Mouse (Mus musculus) testis, adult 2 months (tissue): ENCODE results near the gene Gm20388. TPM values are rescaled to one million over a fixed set of nuclear protein-coding genes. Genes with fewer than 3 reads are reported as not detected.
A peak's percentile ranks its signal among the peaks of the same experiment; 100 is the strongest.

Source experiments
- H3K27ac ChIP-seq: fragments of 200-500 bp; 2 replicates; pipeline ENCODE4 v1.5.1; 2012; ENCODE audit warnings: low read depth, low read length; ENCODE audit not compliant: control insufficient read depth, insufficient read depth
- H3K27me3 ChIP-seq: fragments of 200-500 bp; 2 replicates; pipeline ENCODE4 v1.6.1; 2012; ENCODE audit warnings: mild to moderate bottlenecking, low read length, moderate library complexity; ENCODE audit not compliant: control insufficient read depth, insufficient read depth
- H3K36me3 ChIP-seq: fragments of 200-500 bp; 2 replicates; pipeline ENCODE4 v1.6.1; 2012; ENCODE audit warnings: mild to moderate bottlenecking, low read length; ENCODE audit not compliant: control insufficient read depth, insufficient read depth
- H3K4me1 ChIP-seq: fragments of 200-500 bp; 2 replicates; pipeline ENCODE4 v1.6.1; 2012; ENCODE audit warnings: low read length; ENCODE audit not compliant: control insufficient read depth, insufficient read depth
- H3K4me3 ChIP-seq: fragments of 200-500 bp; 2 replicates; pipeline ENCODE4 v1.5.1; 2012; ENCODE audit warnings: low read depth, mild to moderate bottlenecking, low read length, moderate library complexity, mixed read lengths; ENCODE audit not compliant: control insufficient read depth
- CTCF ChIP-seq: fragments of 200-500 bp; IDR thresholded peaks from 2 replicates; pipeline ENCODE4 v1.5.1; 2012; ENCODE audit warnings: low read depth, mild to moderate bottlenecking, inconsistent platforms, low read length, moderate library complexity; ENCODE audit not compliant: control insufficient read depth, insufficient read depth, insufficient replicate concordance
- POLR2A ChIP-seq: fragments of 200-500 bp; IDR thresholded peaks from 2 replicates; pipeline ENCODE4 v1.6.1; 2012; ENCODE audit warnings: low read depth, mild to moderate bottlenecking, inconsistent platforms, low read length, moderate library complexity; ENCODE audit not compliant: control insufficient read depth
- polyA plus RNA-seq: library from polyadenylated mRNA; depleted of rRNA; stranded (reverse); fragments of >200 nt; gene quantifications from 2 replicates; pipeline ENCODE4 v1.2.3, GENCODE M21; 2012

Gm20388 gene
- polyA plus RNA-seq, 1 experiment = 5.6 TPM

DNA sequence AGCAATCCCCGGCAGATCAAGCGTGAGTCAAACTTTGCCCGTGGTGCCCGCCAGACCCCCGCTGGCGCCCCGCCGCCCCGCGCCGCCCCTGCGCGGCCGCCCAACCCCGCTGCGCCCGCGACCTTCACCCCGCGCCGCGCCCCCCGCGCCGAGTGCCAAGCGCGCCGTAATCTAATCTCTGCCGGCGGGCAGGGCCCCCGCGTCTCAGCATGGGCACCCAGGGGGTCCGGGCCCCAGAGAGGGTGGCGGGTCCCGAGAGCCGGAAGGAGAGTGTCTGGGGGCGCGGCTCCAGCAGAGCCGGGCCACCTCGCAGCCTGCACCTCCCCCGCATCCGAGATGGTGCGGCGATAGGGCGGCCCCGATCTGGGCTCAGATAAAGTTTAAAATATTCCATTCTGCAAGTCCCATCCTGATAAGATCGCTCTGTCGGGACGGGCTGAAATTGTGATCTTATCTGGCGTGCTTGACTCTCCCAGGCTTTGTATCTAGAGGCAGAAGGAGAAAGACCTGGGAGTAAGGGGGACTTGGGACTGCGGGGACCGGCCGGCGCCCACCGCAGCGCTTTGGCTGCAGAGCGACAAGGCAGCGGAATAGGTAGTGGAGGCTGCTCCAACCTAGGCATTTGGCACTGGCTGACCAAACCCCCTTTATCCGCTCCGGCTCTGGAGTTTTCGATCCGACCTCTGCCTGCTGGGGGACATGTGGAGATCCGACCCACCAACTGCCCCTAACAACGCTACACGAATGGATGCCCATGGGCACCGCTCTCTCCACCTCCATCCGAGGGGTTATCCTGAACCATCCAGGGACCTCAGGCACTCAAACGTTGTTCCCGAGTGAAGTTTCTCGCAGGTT lies 2372.1 kb downstream of the Gm20388 start:
- Histone ChIP-seq H3K4me1 (peaks cover 36% of the 10 kb centered on the region), H3K36me3 (no peaks in the 10 kb centered on the region), H3K27ac (no peak overlapping the region), H3K4me3 (peak overlapping the region; percentile 57), H3K27me3 (no peaks in the 10 kb centered on the region)
- TF ChIP-seq CTCF = no peak
- no peak for TF ChIP-seq POLR2A

DNA sequence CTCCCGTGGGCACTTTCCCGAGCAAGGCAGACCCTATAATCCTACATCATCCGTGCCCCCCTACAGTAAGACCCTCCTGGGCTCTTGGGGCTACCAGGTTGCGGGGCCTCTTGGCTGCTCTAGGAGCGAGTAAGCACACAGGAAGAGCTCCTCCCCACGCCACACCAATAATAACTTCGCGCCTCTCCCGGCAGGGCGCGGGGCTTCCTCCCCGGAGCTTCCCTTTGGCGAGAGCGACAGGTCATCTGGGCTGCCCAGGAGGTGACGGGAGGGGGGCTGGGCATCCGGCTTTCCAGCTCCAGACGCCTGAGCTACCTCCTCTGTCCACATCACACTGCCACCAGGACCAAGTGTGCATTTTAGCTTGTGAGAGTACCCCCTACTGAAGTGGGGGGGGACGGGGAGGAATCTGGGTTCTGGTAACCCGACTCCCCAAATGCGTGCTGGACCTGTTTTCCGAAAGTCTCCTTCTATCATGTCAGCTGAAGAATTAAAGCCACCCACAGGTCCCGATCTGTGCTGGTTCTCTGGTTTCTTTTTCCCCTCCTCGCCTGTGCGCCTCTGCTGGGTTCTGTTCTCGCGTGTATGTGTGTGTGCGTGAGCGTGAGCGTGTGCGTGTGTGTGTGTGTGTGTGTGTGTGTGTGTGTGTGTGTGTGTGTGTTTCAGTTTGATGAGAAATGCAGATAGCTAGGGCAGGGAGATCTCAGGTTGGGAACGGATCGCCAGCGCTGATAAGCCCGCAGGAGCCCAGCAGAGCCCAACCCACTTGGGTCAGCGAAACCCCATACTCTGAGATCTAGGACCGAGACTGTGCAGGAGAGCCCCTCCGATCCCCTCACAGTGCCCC lies 2372.9 kb downstream of the Gm20388 start:
- H3K36me3 ChIP-seq = no peaks in the 10 kb centered on the region
- no peak for TF ChIP-seq POLR2A
- TF ChIP-seq CTCF = no peak
- no peak overlapping the region for H3K27ac ChIP-seq
- H3K4me3 ChIP-seq = peak overlapping the region; percentile 57
- H3K27me3 ChIP-seq = no peaks in the 10 kb centered on the region
- peaks cover 36% of the 10 kb centered on the region for H3K4me1 ChIP-seq

DNA sequence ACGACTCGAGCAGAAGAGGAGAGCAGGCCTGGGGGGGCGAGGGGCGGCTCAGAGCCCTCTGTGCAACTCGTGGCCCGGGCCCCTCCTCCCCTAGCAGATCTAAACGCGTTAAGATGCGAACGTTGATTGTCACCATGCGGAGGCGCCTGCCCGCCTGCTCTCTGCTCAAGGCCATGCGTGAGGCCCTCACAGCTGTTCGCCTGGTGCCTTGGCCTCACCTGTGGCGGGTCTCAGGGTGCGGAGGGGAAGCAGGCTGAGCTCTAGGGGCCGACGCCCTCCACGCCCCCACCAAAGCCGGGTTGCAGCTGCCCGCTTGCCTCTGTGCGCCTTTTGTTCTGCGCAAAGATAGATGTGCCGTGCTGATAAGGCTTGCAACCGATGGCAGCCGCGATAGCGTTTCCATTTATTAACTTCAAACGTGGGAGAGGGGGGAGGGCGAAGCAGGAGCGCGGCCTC lies 2373.6 kb downstream of the Gm20388 start:
- H3K4me1 ChIP-seq = peaks cover 36% of the 10 kb centered on the region
- H3K27ac ChIP-seq = no peak overlapping the region
- no peaks in the 10 kb centered on the region for H3K36me3 ChIP-seq
- no peaks in the 10 kb centered on the region for H3K27me3 ChIP-seq
- 0 out of 2 replicates have a peak overlapping the region, but pooled peaks have one; percentile 37 for H3K4me3 ChIP-seq
- TF ChIP-seq POLR2A (no peak), CTCF (no peak)

DNA sequence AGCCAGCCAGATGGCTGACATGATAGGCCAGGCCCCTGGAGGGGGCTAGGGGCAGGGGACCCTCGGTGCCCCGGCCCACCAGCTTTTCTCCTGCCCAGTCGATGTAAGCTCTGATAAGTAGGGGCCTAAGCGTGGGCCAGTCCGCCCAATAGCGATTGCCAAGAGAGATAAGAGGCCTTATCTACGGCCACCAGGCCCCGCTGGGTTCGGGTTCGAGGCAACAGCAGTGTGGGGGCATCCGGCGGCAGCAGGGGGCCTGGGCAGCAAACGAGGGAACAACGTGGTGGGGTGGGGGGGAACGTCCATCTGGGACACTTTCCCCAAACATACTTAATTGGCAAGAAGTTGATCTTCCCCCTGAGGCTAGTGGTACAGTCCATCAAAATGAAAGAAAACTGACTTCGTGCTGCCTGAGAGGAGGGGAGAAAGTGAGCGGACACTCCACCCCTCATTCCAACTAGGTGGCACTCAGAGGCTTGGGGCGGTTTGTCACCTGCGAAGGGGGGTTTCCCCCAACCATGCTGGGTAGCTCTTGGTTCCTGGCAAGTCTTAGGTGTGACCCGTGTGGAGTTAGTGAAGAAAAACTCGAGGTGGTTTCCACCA lies 2374.1 kb downstream of the Gm20388 start:
- Histone ChIP-seq H3K36me3 (no peaks in the 10 kb centered on the region), H3K4me3 (no peak overlapping the region), H3K4me1 (peaks cover 36% of the 10 kb centered on the region), H3K27me3 (no peaks in the 10 kb centered on the region), H3K27ac (no peak overlapping the region)
- TF ChIP-seq CTCF (no peak), POLR2A (no peak)

DNA sequence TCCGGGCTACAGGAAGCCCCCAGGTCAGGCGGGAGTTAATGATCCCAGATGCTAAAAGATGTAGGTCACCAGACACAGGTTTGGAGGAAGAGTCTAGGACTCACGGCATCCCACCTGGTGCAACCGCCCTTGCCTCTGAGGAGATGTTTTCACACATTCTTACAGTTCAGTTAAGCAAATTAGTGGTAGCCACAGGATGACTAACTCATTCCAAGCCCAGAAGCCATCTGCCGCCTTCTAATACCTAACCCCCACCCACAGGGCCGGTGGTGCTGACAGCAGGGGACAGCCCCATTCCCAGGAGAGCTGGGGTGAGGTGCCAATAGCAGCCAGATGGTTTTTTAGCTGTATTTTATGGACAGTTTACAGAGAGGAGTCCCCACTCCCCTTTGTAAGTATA lies 2375.1 kb downstream of the Gm20388 start:
- H3K4me3 ChIP-seq = no peak overlapping the region
- no peaks in the 10 kb centered on the region for H3K27me3 ChIP-seq
- no peaks in the 10 kb centered on the region for H3K36me3 ChIP-seq
- TF ChIP-seq POLR2A = no peak
- TF ChIP-seq CTCF = no peak
- no peak overlapping the region for H3K27ac ChIP-seq
- peaks cover 33% of the 10 kb centered on the region for H3K4me1 ChIP-seq

DNA sequence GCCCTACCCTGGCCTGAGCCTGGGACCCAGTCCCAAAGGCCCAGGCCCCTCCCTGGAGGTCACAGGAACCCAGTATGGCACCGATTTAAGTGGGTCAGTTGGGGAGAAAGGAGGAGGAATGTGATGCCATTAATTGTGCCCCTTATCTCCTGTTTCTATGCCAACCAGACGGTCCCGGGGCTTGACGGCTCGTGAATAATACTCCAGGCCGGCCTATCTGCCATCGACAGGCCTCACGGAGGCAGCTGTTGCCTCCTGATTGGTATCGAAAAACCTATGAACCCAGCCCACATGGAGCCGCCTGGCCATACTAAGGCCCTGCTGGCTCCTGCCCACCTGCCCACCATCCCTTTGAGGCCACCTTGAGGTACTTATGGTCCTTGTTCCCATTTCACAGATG lies 2376.3 kb downstream of the Gm20388 start:
- H3K4me1 ChIP-seq = peaks cover 26% of the 10 kb centered on the region
- H3K27me3 ChIP-seq = no peaks in the 10 kb centered on the region
- no peak overlapping the region for H3K27ac ChIP-seq
- TF ChIP-seq CTCF (no peak), POLR2A (no peak)
- H3K36me3 ChIP-seq = no peaks in the 10 kb centered on the region
- H3K4me3 ChIP-seq = no peak overlapping the region

DNA sequence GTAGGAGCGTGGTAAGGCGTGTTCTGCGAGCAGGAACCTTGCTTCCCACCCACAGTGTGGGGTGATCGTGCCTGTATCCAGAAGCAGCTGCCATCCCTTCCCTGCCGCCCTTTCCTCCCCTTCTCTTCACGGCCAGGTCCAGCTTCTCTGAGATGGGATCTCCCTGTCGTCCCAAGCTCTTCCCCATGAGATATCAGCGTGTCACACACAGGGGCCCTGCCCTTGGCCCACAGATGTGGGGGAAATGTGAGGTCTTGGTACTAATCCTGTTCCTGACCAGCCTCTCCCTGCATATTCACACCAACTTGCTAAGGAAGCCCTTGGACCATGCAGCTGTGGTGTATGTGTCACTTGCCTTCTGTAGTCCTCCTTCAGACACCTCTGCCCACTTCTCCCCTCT lies 2377.1 kb downstream of the Gm20388 start:
- H3K27ac ChIP-seq = no peak overlapping the region
- TF ChIP-seq POLR2A (no peak), CTCF (no peak)

More for the DNA sequence above, 2377.1 kb downstream of the Gm20388 start:
- Histone ChIP-seq H3K4me1 (peaks cover 22% of the 10 kb centered on the region), H3K27me3 (no peaks in the 10 kb centered on the region), H3K36me3 (no peaks in the 10 kb centered on the region), H3K4me3 (no peak overlapping the region)
